Mouse (Mus musculus) kidney, adult 18-20 months (tissue): ENCODE results near the gene H2-Q10.
"Not testable (repeated sequence)": the region's sequence is repeated elsewhere in the genome, so short reads cannot be mapped to it uniquely, and the experiment has no call there.

Experiments
- DNase-seq: peaks from one replicate; pipeline ENCODE4 v3.0.0; 2021

Gene H2-Q10

DNA sequence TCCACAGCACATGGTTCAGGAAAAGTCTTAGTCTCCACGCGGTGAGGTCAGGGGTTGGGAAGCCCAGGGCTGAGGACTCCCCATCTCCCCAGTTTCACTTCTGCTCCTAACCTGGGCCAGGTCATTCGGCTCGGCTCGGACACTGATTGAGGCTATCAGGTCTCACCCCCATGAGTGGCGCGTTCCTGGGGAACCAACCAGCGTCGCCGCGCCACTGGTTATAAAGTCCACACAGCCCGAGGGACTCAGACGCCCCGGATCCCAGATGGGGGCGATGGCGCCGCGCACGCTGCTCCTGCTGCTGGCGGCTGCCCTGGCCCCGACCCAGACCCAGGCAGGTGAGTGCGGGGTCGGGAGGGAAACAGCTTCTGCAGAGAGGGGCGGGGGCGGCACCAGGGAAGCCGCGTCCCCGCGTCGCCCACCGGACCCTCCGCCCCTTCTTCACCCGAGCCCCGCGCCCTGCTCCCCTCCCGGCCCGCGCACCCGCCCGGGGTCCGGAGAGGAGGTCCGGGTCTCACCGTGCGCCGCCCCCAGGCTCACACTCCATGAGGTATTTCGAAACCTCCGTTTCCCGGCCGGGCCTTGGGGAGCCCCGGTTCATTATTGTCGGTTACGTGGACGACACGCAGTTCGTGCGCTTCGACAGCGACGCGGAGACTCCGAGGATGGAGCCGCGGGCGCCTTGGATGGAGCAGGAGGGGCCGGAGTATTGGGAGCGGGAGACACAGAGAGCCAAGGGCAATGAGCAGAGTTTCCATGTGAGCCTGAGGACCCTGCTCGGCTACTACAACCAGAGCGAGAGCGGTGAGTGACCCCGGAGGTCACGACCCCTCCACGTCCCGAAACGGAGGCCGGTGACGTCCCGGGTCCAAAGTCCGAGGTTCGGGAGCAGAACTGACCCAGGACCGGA, at the start of gene H2-Q10:
TSS of gene H2-Q10 (plus strand) at position 248 of the 910 bp plus-strand sequence.
- DNase-seq, result peak; percentile 27

DNA sequence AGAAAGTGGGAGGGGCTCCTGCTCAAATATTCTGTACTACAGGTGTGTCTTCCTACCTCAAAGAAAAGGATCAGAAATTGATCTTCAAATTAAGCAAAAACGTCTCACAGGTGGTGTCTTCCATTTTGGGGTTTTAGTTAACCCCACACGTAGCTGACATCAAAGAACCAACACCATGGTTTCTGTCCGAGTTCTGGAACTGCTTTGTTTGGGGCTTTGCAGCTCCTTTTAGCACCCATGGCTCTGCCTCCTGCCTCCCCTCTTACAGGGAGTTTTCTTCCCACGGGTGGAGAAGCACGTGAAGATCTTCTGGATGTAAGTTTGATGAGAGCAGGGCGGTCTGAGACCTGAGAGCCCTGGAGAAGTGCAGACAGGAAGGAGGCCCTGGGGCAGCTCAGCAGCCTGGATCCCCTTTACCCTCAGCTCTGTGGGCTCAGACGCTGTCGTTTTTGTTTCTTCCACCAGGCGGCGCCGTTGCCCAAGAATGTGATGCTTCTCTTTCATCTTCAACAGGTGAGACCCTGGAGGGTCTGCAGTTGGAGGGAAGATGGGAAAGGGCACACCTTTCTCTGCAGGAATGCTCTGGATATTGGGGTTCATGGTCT, 49.6 kb upstream of the H2-Q10 start:
- DNase-seq, result peak; percentile 40

- DNase-seq, result not testable (repeated sequence)
Measured at GRCm38 (mm10) chr17:35421331-35421730, 48.6 kb upstream of the H2-Q10 start.

- not testable (repeated sequence) for DNase-seq
Measured at GRCm38 (mm10) chr17:35422360-35422759, 47.5 kb upstream of the H2-Q10 start.

DNA sequence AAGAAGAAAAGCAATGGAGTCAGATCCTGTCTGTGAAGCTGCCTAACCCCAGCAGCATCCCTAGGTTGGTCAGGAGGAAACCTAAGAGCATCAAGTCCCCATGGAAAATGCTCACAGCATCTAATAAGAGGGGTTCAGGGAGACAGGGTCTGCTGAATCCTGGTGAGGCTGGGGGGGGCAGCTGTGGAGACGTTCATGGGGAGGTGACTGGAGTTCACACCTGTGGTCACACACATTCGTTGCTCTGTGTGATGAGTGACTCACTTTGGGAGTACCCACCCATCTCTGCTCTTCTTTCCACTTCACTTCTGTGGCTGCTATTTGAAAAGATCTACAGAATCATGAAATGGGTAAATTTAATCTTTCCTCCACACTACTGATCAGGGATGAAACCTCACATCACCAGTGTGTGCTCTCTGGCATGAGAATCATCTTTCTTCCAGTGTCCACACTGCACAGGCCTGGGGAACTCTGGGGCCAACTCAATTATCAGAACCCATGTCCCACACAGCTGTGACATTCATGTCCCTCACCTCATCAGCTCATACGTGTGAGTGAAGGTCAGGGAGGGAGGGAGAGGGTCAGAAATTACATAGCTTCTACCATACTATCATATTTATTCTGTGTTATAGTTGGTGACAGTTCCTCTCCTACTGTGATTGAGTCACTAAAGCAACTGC, 46.6 kb upstream of the H2-Q10 start:
- not testable (repeated sequence) for DNase-seq

DNA sequence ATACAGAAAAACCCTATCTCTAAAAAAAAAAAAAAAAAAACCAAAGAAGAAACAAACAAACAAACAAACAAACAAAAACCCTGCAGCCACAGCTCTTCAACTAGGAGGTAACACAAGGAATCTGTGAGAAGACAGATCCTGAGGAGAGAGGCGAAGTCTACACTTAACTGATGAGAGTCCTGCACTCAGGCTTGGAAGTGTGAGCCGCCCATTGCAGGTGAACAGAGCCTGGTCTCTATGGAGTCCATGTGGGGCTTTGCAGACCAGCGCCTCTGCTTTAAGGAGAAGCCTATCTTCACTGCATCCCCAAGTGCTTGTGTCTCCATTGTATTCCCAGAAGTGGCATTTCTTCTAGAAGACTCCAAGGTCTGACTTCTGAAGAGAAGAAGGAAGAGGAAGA, 45.8 kb upstream of the H2-Q10 start:
- not testable (repeated sequence) for DNase-seq

DNA sequence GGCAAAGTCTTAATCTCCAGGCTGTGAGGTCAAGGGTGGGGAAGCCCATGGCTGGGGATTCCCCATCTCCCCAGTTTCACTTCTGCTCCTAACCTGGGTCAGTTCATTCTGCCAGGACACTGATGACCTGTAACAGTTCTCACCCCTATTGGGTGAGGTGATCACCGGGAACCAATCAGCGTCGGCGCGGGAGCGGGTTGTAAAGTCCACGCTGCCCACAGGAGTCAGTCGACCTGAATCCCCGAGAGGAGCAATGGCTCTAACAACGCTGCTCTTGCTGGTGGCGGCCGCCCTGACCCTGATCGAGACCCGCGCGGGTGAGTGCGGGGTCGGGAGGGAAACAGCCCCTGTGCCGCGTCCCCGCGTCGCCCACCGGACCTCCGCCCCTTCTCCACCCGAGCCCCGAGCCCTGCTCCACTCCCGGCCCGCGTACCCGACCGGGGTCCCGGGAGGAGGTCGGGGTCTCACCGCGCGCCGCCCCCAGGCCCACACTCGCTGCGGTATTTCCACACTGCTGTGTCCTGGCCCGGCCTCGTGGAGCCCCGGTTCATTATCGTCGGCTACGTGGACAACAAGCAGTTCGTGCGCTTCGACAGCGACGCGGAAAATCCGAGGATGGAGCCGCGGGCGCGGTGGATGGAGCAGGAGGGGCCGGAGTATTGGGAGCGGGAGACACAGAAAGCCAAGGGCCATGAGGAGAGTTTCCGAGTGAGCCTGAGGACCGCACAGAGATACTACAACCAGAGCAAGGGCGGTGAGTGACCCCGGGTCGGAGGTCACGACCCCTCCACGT, 45.1 kb upstream of the H2-Q10 start, which contains the start of gene H2-Q6:
TSS of gene H2-Q6 (plus strand) at position 227 of the 793 bp plus-strand sequence.
- DNase-seq, result peak; percentile 71

GRCm38 (mm10) chr17:35425474-35425873, 44.4 kb upstream of the H2-Q10 start:
- DNase-seq, result not testable (repeated sequence)

- DNase-seq, result not testable (repeated sequence)
Measured at GRCm38 (mm10) chr17:35428883-35429282, 41.0 kb upstream of the H2-Q10 start.

GRCm38 (mm10) chr17:35430671-35431070, 39.2 kb upstream of the H2-Q10 start:
- DNase-seq, result not testable (repeated sequence)

GRCm38 (mm10) chr17:35432167-35432566, 37.7 kb upstream of the H2-Q10 start:
- not testable (repeated sequence) for DNase-seq

DNA sequence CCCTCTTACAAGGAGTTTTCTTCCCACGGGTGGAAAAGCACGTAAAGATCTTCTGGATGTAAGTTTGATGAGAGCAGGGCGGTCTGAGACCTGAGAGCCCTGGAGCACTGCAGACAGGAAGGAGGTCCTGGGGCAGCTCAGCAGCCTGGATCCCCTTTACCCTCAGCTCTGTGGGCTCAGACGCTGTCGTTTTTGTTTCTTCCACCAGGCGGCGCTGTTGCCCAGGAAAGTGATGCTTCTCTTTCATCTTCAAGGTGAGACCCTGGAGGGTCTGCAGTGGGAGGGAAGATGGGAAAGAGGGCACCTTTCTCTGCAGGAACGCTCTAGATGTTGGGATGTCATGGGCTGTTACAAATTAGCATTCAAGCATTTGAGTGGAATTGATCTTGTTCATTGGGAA, 35.1 kb upstream of the H2-Q10 start:
- not testable (repeated sequence) for DNase-seq

DNA sequence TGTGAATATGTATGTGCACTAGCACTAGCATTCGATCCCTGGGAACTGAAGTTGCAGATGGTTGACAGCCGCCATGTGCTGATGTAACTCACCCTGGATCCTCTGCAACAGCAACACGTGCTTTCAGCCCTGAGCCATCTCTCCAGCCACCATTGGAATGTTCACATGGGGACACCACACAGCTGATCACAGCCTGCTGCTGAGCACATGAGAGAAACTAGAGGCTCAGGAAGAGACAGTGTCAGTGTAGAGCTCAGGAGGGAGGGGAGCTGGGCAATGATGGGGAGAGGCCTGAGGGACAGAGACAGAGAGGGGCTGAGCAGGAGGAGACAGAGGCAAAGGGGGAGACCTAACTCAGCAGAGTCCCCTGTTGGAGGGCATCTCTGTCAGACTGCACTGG, 34.3 kb upstream of the H2-Q10 start:
- not testable (repeated sequence) for DNase-seq

DNA sequence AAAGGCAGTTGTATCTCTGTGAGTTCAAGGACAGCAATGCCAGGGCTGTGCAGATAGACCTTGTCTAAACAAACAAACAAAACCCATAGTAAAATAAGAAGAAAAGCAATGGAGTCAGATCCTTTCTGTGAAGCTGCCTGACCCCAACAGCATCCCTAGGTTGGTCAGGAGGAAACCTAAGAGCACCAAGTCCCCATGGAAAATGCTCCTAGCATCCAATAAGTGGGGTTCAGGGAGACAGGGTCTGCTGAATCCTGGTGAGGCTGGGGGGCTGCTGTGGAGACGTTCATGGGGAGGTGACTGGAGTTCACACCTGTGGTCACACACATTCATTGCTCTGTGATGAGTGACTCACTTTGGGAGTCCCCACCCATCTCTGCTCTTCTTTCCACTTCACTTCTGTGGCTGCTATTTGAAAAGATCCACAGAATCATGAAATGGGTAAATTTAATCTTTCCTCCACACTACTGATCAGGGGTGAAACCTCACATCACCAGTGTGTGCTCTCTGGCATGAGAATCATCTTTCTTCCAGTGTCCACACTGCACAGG, 32.4 kb upstream of the H2-Q10 start:
- DNase-seq, result not testable (repeated sequence)

DNA sequence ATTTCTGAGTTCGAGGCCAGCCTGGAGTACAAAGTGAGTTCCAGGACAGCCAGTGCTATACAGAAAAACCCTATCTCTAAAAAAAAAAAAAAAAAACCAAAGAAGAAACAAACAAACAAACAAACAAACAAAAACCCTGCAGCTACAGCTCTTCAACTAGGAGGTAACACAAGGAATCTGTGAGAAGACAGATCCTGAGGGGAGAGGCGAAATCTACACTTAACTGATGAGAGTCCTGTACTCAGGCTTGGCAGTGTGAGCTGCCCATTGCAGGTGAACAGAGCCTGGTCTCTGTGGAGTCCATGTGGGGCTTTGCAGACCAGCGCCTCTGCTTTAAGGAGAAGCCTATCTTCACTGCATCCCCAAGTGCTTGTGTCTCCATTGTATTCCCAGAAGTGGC, 31.5 kb upstream of the H2-Q10 start:
- DNase-seq, result not testable (repeated sequence)

DNA sequence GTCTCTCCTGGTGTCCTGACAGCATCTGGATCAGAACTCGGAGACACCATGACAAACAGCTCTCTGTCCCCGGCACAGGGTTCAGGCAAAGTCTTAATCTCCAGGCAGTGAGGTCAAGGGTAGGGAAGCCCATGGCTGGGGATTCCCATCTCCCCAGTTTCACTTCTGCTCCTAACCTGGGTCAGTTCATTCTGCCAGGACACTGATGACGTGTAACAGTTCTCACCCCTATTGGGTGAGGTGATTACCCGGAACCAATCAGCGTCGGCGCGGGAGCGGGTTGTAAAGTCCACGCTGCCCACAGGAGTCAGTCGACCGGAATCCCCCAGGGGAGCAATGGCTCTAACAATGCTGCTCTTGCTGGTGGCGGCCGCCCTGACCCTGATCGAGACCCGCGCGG, 31.0 kb upstream of the H2-Q10 start, which contains the start of gene H2-Q7:
TSS of gene H2-Q7 (plus strand) at position 271 of the 400 bp plus-strand sequence.
- DNase-seq, result peak; percentile 81

GRCm38 (mm10) chr17:35439295-35439747, 30.6 kb upstream of the H2-Q10 start:
- DNase-seq, result peak; percentile 20

DNA sequence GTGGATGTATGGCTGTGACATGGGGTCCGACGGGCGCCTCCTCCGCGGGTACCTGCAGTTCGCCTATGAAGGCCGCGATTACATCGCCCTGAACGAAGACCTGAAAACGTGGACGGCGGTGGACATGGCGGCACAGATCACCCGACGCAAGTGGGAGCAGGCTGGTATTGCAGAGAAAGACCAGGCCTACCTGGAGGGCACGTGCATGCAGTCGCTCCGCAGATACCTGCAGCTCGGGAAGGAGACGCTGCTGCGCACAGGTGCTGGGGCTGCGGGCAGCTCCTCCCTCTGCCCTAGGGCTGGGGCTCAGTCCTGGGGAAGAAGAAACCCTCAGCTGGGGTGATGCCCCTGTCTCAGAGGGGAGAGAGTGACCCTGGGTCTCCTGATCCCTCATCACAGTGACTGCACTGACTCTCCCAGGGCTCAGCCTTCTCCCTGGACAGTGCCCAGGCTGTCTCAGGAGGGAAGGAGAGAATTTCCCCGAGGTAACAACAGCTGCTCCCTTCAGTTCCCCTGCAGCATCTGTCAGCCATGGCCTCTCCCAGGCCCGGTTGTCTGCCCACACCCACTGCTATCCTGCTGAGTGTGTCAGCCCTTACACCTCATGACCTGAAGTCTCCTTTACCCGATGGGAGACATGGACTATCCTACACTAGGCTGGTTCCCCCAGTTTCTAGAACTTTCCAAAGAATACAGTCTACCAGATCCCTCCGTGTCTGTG, 29.8 kb upstream of the H2-Q10 start:
- not testable (repeated sequence) for DNase-seq

- DNase-seq, result not testable (repeated sequence)
Measured at GRCm38 (mm10) chr17:35442376-35442775, 27.5 kb upstream of the H2-Q10 start.

- DNase-seq, result not testable (repeated sequence)
Measured at GRCm38 (mm10) chr17:35444510-35444909, 25.4 kb upstream of the H2-Q10 start.

- not testable (repeated sequence) for DNase-seq
Measured at GRCm38 (mm10) chr17:35458247-35458646, 11.6 kb upstream of the H2-Q10 start.
